Mouse (Mus musculus): ENCODE results near the gene Dclk1. TPM values are rescaled to one million over a fixed set of nuclear protein-coding genes. Genes with fewer than 3 reads are reported as not detected.

The Dclk1 gene
- polyA plus RNA-seq, 1 experiment from 2014 or later: 62.8 TPM

GRCm38 (mm10) chr3:55288726-55289125 lies 46.6 kb downstream of the Dclk1 start:
- H3K4me3 ChIP-seq (replicated peaks): no peak overlapping the region
- H3K27me3 ChIP-seq: no peaks in the 10 kb centered on the region
- no peaks in the 10 kb centered on the region for H3K9me3 ChIP-seq
- ATAC-seq (ENCODE audit: insufficient number of reproducible peaks, insufficient read depth, low FRiP score, low TSS enrichment, low read depth): no peak
- H3K9ac ChIP-seq (replicated peaks): no peak overlapping the region
- H3K27ac ChIP-seq: no peak overlapping the region
- no peak overlapping the region for H3K4me2 ChIP-seq
- no peaks in the 10 kb centered on the region for H3K36me3 ChIP-seq
- H3K4me1 ChIP-seq (replicated peaks): peaks cover 9% of the 10 kb centered on the region
- 79% methylated on average over 4 of the region's 4 CpGs for WGBS

- H3K9ac ChIP-seq (replicated peaks): no peak overlapping the region
- no peaks in the 10 kb centered on the region for H3K9me3 ChIP-seq
- no peak for ATAC-seq (ENCODE audit: insufficient number of reproducible peaks, insufficient read depth, low FRiP score, low TSS enrichment, low read depth)
- 52% methylated on average over 4 of the region's 4 CpGs for WGBS
- H3K4me3 ChIP-seq (replicated peaks): no peak overlapping the region
- H3K36me3 ChIP-seq: no peaks in the 10 kb centered on the region
- no peaks in the 10 kb centered on the region for H3K4me1 ChIP-seq (replicated peaks)
- no peak overlapping the region for H3K4me2 ChIP-seq
- H3K27me3 ChIP-seq: no peaks in the 10 kb centered on the region
- H3K27ac ChIP-seq: no peak overlapping the region
These were observed 49.8 kb downstream of the Dclk1 start for GRCm38 (mm10) chr3:55291964-55292363.

- Histone ChIP-seq H3K4me2 (no peak overlapping the region), H3K9ac (replicated peaks) (no peak overlapping the region), H3K4me3 (replicated peaks) (no peak overlapping the region), H3K4me1 (replicated peaks) (no peaks in the 10 kb centered on the region), H3K27me3 (no peaks in the 10 kb centered on the region), H3K36me3 (no peaks in the 10 kb centered on the region), H3K27ac (peak overlapping the region; percentile 50; the same call in 1 of the 2 replicates), H3K9me3 (no peaks in the 10 kb centered on the region)
- ATAC-seq (ENCODE audit: insufficient number of reproducible peaks, insufficient read depth, low FRiP score, low TSS enrichment, low read depth): no peak
- 87% methylated on average over 10 of the region's 10 CpGs for WGBS
These were observed 50.7 kb downstream of the Dclk1 start for GRCm38 (mm10) chr3:55292783-55293430.

GRCm38 (mm10) chr3:55305653-55306052 lies 63.5 kb downstream of the Dclk1 start:
- H3K9me3 ChIP-seq: no peaks in the 10 kb centered on the region; the same call in 1 of the 2 replicates
- no peak overlapping the region for H3K9ac ChIP-seq (replicated peaks)
- no peaks in the 10 kb centered on the region for H3K36me3 ChIP-seq
- no peak overlapping the region for H3K27ac ChIP-seq
- ATAC-seq (ENCODE audit: insufficient number of reproducible peaks, insufficient read depth, low FRiP score, low TSS enrichment, low read depth): no peak
- no peaks in the 10 kb centered on the region for H3K4me1 ChIP-seq (replicated peaks)
- H3K4me2 ChIP-seq: no peak overlapping the region
- H3K27me3 ChIP-seq: no peaks in the 10 kb centered on the region
- H3K4me3 ChIP-seq (replicated peaks): no peak overlapping the region

GRCm38 (mm10) chr3:55307553-55308177 lies 65.5 kb downstream of the Dclk1 start:
- H3K27ac ChIP-seq: no peak overlapping the region
- WGBS: 57% methylated on average over 7 of the region's 7 CpGs
- H3K9me3 ChIP-seq: no peaks in the 10 kb centered on the region
- H3K4me2 ChIP-seq: no peak overlapping the region
- H3K4me3 ChIP-seq (replicated peaks): no peak overlapping the region
- H3K27me3 ChIP-seq: no peaks in the 10 kb centered on the region
- H3K4me1 ChIP-seq (replicated peaks): no peaks in the 10 kb centered on the region
- H3K9ac ChIP-seq (replicated peaks): no peak overlapping the region
- no peak for ATAC-seq (ENCODE audit: insufficient number of reproducible peaks, insufficient read depth, low FRiP score, low TSS enrichment, low read depth)
- H3K36me3 ChIP-seq: no peaks in the 10 kb centered on the region

GRCm38 (mm10) chr3:55309961-55310360 lies 67.8 kb downstream of the Dclk1 start:
- Histone ChIP-seq H3K36me3 (no peaks in the 10 kb centered on the region), H3K27ac (no peak overlapping the region), H3K4me1 (replicated peaks) (no peaks in the 10 kb centered on the region), H3K4me3 (replicated peaks) (no peak overlapping the region), H3K9ac (replicated peaks) (no peak overlapping the region), H3K9me3 (no peaks in the 10 kb centered on the region), H3K27me3 (no peaks in the 10 kb centered on the region), H3K4me2 (no peak overlapping the region)
- ATAC-seq (ENCODE audit: insufficient number of reproducible peaks, insufficient read depth, low FRiP score, low TSS enrichment, low read depth): no peak
- WGBS: 80% methylated on average over 8 of the region's 8 CpGs

GRCm38 (mm10) chr3:55315827-55316226 lies 73.7 kb downstream of the Dclk1 start:
- Histone ChIP-seq H3K36me3 (no peaks in the 10 kb centered on the region), H3K4me1 (replicated peaks) (no peaks in the 10 kb centered on the region), H3K4me3 (replicated peaks) (no peak overlapping the region), H3K4me2 (no peak overlapping the region), H3K9me3 (no peaks in the 10 kb centered on the region), H3K27me3 (no peaks in the 10 kb centered on the region), H3K9ac (replicated peaks) (no peak overlapping the region), H3K27ac (no peak overlapping the region)
- 83% methylated on average over 8 of the region's 8 CpGs for whole genome bisulfite sequencing
- no peak for ATAC-seq (ENCODE audit: insufficient number of reproducible peaks, insufficient read depth, low FRiP score, low TSS enrichment, low read depth)

- H3K36me3 ChIP-seq: no peaks in the 10 kb centered on the region
- WGBS: 90% methylated on average over 1 of the region's 1 CpGs
- H3K4me2 ChIP-seq: no peak overlapping the region
- no peaks in the 10 kb centered on the region for H3K9me3 ChIP-seq
- no peak overlapping the region for H3K27ac ChIP-seq
- no peak overlapping the region for H3K4me3 ChIP-seq (replicated peaks)
- H3K27me3 ChIP-seq: no peaks in the 10 kb centered on the region
- H3K9ac ChIP-seq (replicated peaks): no peak overlapping the region
- H3K4me1 ChIP-seq (replicated peaks): no peaks in the 10 kb centered on the region
- ATAC-seq (ENCODE audit: insufficient number of reproducible peaks, insufficient read depth, low FRiP score, low TSS enrichment, low read depth): no peak
These were observed 75.9 kb downstream of the Dclk1 start for GRCm38 (mm10) chr3:55318021-55318420.

GRCm38 (mm10) chr3:55320572-55320971 lies 78.4 kb downstream of the Dclk1 start:
- Histone ChIP-seq H3K9ac (replicated peaks) (no peak overlapping the region), H3K4me2 (no peak overlapping the region), H3K9me3 (no peaks in the 10 kb centered on the region), H3K27ac (no peak overlapping the region), H3K4me3 (replicated peaks) (no peak overlapping the region), H3K4me1 (replicated peaks) (no peaks in the 10 kb centered on the region), H3K27me3 (no peaks in the 10 kb centered on the region), H3K36me3 (no peaks in the 10 kb centered on the region)
- 95% methylated on average over 3 of the region's 3 CpGs for WGBS
- ATAC-seq (ENCODE audit: insufficient number of reproducible peaks, insufficient read depth, low FRiP score, low TSS enrichment, low read depth): no peak

GRCm38 (mm10) chr3:55324029-55324428 lies 81.9 kb downstream of the Dclk1 start:
- no peak overlapping the region for H3K27ac ChIP-seq
- no peak for ATAC-seq (ENCODE audit: insufficient number of reproducible peaks, insufficient read depth, low FRiP score, low TSS enrichment, low read depth)
- no peak overlapping the region for H3K9ac ChIP-seq (replicated peaks)
- H3K4me2 ChIP-seq: no peak overlapping the region
- 62% methylated on average over 1 of the region's 1 CpGs for WGBS
- H3K4me3 ChIP-seq (replicated peaks): no peak overlapping the region
- no peaks in the 10 kb centered on the region for H3K27me3 ChIP-seq
- no peaks in the 10 kb centered on the region for H3K9me3 ChIP-seq
- H3K36me3 ChIP-seq: no peaks in the 10 kb centered on the region
- H3K4me1 ChIP-seq (replicated peaks): no peaks in the 10 kb centered on the region

- H3K4me3 ChIP-seq (replicated peaks): no peak overlapping the region
- 90% methylated on average over 4 of the region's 4 CpGs for WGBS
- no peaks in the 10 kb centered on the region for H3K27me3 ChIP-seq
- ATAC-seq (ENCODE audit: insufficient number of reproducible peaks, insufficient read depth, low FRiP score, low TSS enrichment, low read depth): no peak
- no peaks in the 10 kb centered on the region for H3K36me3 ChIP-seq
- peaks cover 7% of the 10 kb centered on the region; the same call in 1 of the 2 replicates for H3K4me1 ChIP-seq (replicated peaks)
- no peaks in the 10 kb centered on the region for H3K9me3 ChIP-seq
- no peak overlapping the region for H3K27ac ChIP-seq
- no peak overlapping the region for H3K9ac ChIP-seq (replicated peaks)
- H3K4me2 ChIP-seq: no peak overlapping the region
These were observed 88.3 kb downstream of the Dclk1 start for GRCm38 (mm10) chr3:55330496-55330895.

- Histone ChIP-seq H3K27ac (no peak overlapping the region), H3K36me3 (no peaks in the 10 kb centered on the region), H3K9ac (replicated peaks) (no peak overlapping the region), H3K4me3 (replicated peaks) (no peak overlapping the region), H3K27me3 (no peaks in the 10 kb centered on the region), H3K4me1 (replicated peaks) (peaks cover 11% of the 10 kb centered on the region), H3K9me3 (no peaks in the 10 kb centered on the region), H3K4me2 (no peak overlapping the region)
- no peak for ATAC-seq (ENCODE audit: insufficient number of reproducible peaks, insufficient read depth, low FRiP score, low TSS enrichment, low read depth)
These were observed 89.5 kb downstream of the Dclk1 start for GRCm38 (mm10) chr3:55331694-55332093.
